Mouse (Mus musculus): ENCODE results near the gene Wdr61. TPM values are rescaled to one million over a fixed set of nuclear protein-coding genes. Genes with fewer than 3 reads are reported as not detected.
"Not testable (repeated sequence)": the region's sequence is repeated elsewhere in the genome, so short reads cannot be mapped to it uniquely, and the experiment has no call there.

The Wdr61 gene
- total RNA-seq, 2 experiments from 2014 or later, result 58.9 to 60.0 TPM

DNA sequence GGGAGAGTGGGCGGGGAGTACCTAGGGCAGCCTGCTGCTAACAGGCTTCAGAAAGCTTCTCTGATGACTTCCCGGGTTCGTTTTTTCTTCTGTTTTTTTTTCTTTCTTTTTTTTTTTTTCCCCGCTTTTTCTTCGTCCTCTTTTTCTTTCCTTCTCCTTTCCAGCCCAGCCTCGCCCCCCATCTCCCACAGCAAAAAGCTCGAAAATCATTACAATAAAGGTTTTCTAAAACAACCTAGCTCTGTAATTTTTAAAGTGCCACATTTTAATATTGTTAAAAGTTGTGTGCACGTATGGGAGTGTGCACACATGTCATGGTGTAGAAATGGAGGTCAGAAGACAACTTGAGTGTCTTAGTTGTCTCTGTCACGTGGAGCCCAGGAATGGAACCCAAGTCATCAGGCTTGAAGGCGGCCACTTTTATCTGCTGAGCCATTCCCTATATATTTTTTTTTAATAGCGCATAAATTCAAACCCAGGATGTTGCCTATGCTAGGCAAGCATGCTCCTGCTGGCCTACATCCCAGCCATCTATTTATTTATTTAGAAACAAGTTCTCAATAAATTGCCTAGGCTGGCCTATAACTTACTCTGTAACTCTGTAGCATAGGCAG lies 427 bp upstream of the Wdr61 start:
- no peak for DNase-seq (ENCODE audit: low spot score in 2 of 2)

GRCm38 (mm10) chr9:54732122-54732521 lies 2.2 kb downstream of the Wdr61 start:
- DNase-seq (ENCODE audit: low spot score in 2 of 2), result no peak

DNA sequence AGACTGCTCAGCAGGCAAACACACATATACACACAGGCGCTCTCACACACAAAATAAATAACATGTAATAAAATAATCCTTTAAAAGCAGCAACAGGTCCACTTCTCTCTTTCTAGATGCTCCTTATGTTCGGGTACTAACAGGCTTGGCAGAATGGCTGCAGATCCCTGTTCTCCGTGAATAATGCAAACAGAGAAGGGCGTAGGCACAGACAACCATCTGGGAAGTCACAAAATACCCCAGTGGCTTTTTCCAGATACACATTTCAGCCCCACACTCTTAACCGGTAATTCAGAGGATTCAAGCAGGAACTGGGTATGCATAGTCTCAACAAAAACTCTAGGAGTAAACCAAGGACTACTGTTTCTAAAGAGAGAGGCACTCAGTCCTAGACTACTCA lies 8.0 kb downstream of the Wdr61 start:
- no peak for DNase-seq (ENCODE audit: low spot score in 2 of 2)

GRCm38 (mm10) chr9:54722596-54722995 lies 11.7 kb downstream of the Wdr61 start:
- no peak for DNase-seq (ENCODE audit: low spot score in 2 of 2)

DNA sequence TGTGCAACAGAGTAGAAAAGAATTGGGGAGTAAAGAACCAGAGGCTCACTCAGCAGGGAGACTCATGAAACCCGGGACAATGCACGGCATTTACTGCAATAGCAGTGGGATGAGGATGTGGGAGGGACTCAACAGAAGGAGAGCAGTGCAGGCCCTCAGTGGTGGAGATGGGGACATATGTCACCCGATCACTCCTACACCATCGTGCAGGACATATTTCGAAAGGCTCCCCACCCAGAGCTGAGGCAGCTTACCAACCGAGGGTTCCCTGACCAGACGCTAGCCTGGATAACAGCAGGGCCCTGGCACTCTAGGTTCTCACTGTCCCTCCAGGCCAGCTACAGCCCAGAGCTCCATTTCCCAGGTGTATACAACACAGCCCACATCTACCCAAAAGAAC lies 12.2 kb downstream of the Wdr61 start:
- peak; percentile 37 to 39 for DNase-seq (ENCODE audit: low spot score in 2 of 2)

GRCm38 (mm10) chr9:54717527-54717926 lies 16.8 kb downstream of the Wdr61 start:
- DNase-seq (ENCODE audit: low spot score in 2 of 2), result no peak

GRCm38 (mm10) chr9:54715776-54716175 lies 18.5 kb downstream of the Wdr61 start:
- no peak for DNase-seq (ENCODE audit: low spot score in 2 of 2)

- DNase-seq (ENCODE audit: low spot score in 2 of 2), result no peak
These were observed 26.2 kb downstream of the Wdr61 start for GRCm38 (mm10) chr9:54708085-54708484.

- peak in 1 of 2 experiments; percentile 25 for DNase-seq (ENCODE audit: low spot score in 2 of 2)
These were observed 26.9 kb downstream of the Wdr61 start for GRCm38 (mm10) chr9:54707288-54707999.

GRCm38 (mm10) chr9:54705561-54705960 lies 28.8 kb downstream of the Wdr61 start:
- DNase-seq (ENCODE audit: low spot score in 2 of 2), result no peak

DNA sequence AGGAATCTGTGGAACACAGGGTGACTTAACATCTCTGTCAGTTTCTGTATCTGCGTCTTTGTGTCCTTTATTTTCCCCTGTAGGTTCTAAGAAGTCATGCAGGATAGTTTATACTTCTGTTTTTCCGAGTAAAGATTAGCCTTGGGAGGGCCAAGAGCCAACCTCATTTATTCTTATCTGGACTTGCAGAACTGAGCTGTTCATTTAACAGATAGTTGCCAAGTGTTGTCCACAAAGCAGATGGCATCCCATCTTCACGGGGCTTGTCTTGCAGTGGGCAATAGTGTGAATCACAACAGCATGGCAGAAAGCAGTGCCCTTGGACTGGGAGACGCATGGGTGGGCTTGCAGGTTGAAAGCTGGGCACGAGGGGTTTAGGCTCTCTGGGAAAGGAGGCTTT lies 30.0 kb downstream of the Wdr61 start:
- DNase-seq (ENCODE audit: low spot score in 2 of 2), result no peak

DNA sequence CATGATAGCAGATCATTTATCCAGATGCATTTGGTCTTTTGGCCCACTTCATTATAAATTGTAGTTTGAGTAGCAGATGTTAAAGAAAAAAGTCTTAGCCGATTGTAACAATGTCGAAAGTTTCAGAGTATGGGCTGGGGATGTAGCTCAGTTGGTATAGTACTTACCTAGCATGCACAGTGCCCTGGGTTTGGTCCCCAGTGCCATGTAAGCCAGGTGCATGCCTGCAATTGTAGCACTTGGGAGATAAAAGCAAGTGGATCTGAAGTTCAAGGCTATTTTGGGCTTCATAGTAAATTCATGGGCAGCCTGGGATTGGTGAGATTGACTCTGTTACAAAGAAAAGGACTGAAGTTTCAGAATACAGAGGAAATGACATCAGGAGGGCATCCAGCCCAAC lies 31.7 kb downstream of the Wdr61 start:
- no peak for DNase-seq (ENCODE audit: low spot score in 2 of 2)

DNA sequence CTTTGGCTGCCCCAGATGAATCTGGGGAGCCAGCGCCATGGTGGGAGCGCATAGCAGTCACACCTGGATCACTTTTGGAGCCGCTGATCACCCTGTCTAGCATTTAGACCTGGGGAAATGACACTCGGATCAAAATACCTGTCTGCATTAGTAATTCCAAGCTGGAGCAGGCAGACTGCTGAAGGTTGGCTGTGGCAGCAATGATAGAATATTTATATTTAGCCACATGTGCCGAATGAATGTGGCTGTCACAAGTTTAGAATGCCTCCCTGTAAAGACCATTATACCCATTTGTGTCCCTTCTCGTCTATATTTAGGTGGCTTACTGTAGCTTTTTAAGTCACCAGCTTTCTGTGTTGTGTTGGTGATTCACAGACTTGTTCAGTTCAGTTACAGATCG lies 33.6 kb downstream of the Wdr61 start:
- no peak for DNase-seq (ENCODE audit: low spot score in 2 of 2)

GRCm38 (mm10) chr9:54700174-54700475 lies 34.2 kb downstream of the Wdr61 start:
- DNase-seq (ENCODE audit: low spot score in 2 of 2), result peak; percentile 24 to 50

DNA sequence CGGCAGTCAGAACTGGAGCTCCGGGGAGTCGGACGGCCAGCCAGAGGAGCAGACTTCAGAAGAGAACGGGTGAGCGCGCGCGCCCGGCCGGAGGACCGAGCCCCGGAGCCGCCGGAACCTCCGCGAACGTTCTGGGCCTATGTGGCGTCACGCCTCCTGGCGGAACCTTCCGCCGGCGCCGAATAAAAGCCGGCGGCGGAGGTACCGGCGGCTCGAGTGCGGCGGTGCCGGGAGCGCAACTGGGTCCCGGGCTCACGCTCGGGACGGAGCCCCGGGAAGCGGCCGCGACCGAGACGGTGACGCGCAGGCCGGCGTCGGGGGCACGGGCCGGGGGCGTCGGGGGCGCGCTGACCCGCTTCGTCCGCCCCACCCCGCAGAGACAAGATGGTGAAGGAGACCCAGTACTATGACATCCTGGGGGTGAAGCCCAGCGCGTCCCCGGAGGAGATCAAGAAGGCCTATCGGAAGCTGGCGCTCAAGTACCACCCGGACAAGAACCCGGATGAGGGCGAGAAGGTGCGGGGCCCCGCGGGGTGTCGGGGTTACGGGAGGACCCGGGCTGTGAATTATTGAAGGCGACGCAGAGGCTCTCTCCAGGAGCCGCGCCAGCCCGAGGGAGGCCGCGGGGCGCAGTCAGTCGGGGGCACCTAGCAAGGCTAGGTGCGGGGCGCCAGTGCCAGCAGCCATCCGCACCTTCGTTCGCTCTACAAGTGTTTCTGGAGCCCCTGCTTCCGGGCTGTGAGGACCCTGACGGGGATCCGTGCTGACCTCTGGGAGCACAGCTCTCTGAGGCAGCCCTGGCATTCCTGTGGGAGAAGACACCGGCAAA lies 34.8 kb downstream of the Wdr61 start:
- peak; percentile 74 to 81 for DNase-seq (ENCODE audit: low spot score in 2 of 2)

- DNase-seq (ENCODE audit: low spot score in 2 of 2), result no peak
These were observed 35.3 kb downstream of the Wdr61 start for GRCm38 (mm10) chr9:54699087-54699344.

DNA sequence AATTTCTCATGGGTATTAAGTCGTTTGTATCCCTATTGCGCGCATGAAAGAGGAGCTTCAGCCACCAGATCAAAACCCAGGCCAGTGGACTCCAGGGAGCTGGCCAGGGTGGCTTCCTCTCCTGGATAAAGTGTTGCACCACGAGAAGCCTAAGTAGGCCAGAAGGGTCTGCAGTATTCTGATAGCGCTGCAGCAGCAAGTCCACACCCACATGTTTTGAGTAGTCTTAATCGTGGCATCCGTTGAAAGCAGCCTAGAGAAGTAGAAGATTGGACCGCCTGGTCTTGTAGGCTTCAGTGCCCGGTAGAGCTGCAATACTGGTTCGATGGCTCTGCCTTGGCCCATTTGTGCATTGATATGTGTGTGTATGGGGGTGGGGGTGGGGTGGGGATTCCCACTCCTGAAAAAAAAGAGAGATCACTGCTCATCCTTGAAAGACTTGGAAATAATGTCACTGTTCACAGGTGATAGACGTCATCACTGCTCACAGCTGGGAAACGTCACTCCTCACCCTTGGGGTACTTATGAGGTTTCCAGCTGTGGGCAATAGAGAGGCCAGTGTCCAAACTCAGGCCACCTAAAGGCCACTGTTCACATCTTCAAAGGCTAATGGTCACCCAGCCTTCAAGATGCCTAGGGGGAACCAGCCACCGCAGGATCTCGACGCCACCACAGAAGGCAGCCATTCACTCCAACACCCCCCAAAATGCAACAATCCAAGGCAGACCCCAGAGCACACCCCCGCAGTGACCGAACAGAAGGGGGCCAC lies 35.8 kb downstream of the Wdr61 start, which contains the start of gene Dnaja4:
TSS of gene Dnaja4 (plus strand) at position 556 of the 769 bp plus-strand sequence.
- no peak for DNase-seq (ENCODE audit: low spot score in 2 of 2)

DNA sequence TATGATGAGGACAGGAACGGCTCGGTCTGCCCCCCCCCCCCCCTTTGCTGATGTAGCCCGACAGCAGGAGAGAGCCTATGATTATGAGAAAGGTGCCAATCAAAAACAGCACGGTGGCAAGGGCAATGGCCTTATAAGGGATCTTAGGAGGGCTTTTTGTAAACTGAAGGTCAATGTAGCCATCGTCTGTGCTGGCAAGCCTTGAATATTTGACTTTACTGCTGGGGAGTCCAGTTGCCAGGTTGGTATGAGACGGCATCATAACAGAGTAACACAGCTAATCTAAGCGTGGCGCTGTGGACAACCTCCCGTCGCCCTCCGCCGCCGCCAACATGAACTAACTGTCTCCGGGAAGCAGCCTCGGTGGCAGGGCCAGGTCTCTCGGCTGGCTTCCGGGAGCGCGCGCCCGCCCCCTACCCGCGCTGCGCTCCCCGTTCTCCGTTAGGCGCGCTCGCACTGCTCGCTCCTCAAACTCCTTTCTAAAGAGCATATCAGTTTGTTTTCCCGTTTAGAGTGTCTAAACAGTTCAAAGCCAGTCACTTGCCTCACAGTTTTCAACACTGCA lies 43.0 kb downstream of the Wdr61 start:
- not testable (repeated sequence) for DNase-seq (ENCODE audit: low spot score in 2 of 2)

GRCm38 (mm10) chr9:54690697-54691096 lies 43.6 kb downstream of the Wdr61 start:
- DNase-seq (ENCODE audit: low spot score in 2 of 2), result not testable (repeated sequence)

- DNase-seq (ENCODE audit: low spot score in 2 of 2), result no peak
These were observed 44.9 kb downstream of the Wdr61 start for GRCm38 (mm10) chr9:54689446-54689845.
